Mouse (Mus musculus): ENCODE results near the gene Rps6kb2. TPM values are rescaled to one million over a fixed set of nuclear protein-coding genes. Genes with fewer than 3 reads are reported as not detected.

Rps6kb2 gene
- polyA plus RNA-seq, 1 experiment: 92.1 TPM

DNA sequence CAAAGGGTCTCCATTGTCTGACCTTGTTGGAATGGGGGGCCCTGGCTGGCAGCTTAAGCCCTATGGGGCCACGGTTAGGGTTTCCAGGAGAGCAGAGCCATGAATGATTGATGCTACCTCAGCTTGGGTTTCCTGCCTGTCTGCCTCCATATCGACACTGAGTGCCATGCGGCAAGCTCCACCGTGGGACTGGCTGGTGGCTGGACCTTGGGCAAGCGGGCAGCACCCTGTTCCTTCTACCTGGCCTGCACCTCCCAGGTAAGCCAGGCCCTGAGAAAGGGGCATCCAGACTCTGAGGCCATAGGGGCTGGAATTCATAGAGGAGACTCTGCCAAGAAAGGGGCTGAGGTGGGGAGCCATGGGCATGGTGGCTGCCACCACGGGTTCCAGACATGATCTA, 23.0 kb downstream of the Rps6kb2 start:
- no peak for TF ChIP-seq GATA1 (IDR thresholded peaks at IDR 0.05; ENCODE audit: low read length)

DNA sequence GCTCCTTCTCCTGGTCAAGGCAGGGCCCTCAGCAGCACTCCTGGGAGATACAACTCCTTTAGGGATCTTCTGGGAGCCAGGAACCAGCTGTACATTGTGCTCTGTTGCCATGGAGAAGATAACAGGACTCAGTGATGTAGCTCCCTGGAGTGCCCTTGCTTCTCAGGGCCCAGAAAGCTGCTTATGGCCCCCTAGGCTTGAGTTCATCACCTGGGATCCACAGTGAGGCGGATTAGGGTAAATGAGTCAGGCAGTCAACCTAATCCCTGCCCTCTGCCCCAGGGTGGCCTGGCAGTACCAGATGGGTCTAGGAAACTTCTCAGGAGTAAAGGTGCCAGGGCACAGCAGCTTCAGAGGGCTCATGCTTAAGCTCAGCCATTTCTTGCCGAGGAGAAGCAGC, 23.7 kb downstream of the Rps6kb2 start, which contains the start of gene Gpr152:
Gene Gpr152, plus strand, starts transcription at position 342 of the 400 bp plus-strand sequence.
- TF ChIP-seq GATA1 (IDR thresholded peaks at IDR 0.05; ENCODE audit: low read length): no peak

DNA sequence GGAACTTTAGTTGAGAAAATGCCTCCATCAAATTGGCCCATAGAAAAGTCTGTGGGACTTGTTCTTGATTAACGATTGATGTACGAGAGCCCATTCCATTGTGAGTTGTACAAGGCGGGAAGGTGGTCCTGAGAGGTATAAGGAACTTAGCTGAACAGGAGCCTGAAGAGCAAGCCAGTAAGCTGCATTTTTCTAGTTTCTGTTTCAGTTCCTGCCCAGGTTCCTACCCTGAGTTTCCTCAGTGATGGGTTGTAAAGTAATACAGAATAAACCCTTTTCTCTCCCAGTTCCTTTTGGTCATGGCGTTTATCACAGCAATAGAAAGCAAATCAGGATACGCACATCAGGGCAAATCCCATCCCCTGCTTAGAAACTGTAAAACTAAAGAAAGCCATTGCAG, 25.2 kb downstream of the Rps6kb2 start:
- no peak for TF ChIP-seq GATA1 (IDR thresholded peaks at IDR 0.05; ENCODE audit: low read length)

DNA sequence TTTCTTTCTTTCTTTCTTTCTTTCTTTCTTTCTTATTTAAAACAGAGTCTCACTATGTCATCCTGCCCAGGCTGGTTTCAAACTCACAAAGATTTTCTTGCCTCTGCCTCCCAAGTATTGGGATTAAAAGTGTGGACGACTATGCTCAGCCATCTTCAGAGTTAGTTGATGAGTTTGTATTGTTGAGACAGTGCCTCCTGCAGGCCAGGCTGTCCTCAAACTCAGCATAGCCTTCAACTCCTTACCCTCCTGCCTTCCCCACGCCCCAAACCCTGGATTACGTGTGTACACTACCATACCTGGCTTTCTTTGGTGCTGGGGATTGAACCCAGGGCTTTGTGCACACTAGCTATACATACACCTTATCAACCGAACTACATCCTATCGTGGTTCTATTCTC, 26.7 kb downstream of the Rps6kb2 start:
- no peak for TF ChIP-seq GATA1 (IDR thresholded peaks at IDR 0.05; ENCODE audit: low read length)

DNA sequence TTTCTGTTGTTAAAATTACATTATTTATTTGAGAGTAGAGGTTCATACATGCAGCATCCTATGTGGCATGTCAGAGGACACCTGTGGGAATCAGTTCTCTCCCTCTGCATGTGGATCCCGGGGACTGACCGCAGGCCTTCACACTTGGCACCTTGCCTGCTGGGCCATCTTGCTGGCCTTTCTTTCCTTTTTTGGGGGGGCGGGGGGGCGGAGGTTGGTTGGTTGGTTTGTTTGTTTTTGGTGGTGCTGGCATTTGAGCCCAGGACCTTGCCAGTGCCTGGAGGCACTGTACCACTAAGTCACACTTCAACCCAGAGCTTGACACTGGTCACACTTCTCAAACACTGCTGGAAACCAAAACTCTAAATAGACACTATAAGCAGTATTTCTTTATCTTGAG, 28.8 kb downstream of the Rps6kb2 start:
- no peak for TF ChIP-seq GATA1 (IDR thresholded peaks at IDR 0.05; ENCODE audit: low read length)

DNA sequence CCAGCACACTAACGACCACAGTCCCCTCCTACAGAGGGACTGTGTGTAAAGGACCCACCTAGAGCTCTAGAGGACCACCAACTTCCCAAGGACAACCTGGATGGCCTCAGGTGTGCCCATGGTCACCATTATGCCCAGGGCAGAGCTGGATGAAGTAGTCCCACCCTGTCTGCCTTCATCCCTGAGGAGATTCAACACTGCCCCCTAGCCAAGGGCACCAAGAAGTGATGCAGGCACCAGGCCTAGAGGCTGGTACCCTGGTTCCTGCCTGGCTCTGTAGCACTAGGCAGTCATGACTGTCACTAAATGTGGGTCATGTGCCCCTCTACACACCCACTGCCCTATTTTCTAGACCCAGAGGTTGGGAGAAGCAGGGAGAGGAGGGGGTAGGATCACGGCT, 31.4 kb downstream of the Rps6kb2 start:
- no peak for TF ChIP-seq GATA1 (IDR thresholded peaks at IDR 0.05; ENCODE audit: low read length)

DNA sequence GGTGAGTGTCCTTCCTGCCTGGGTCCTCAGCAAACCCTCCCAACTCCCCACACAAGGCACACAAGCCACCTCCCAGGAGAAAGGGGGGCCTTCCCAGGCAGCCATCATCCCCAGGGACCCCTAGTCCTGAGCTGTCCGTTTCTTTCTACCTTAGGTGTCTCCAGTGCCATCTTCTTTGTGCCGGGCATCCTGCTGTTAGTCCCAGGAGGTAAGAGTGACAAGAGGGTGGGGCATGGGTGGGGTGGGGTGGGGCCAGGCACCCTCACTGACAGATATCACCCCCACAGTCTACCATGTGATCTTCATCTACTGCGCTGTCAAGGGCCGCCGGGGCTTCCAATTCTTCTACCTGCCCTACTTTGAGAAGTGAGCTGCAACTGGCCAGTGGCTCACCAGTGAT, 32.1 kb downstream of the Rps6kb2 start:
- no peak for TF ChIP-seq GATA1 (IDR thresholded peaks at IDR 0.05; ENCODE audit: low read length)

DNA sequence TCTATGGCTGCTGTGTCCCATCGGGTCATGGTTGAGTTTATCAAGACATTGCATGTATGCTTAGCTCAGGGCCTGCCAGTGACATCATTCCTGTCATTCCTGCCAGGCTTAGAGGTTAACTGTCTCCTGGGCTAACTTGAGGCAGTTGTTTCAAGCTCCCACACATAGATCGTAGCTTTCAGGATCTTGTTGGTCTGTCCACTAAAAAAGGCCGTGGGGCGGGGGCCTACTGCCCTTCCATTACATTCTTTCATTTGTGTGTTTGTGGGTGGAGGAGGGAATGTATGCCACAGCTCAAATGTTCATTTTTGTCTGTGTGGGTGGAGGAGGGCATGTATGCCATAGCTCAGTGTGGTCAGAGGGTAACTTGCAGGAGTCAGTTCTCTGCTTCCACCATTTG, 33.0 kb downstream of the Rps6kb2 start:
- no peak for TF ChIP-seq GATA1 (IDR thresholded peaks at IDR 0.05; ENCODE audit: low read length)

DNA sequence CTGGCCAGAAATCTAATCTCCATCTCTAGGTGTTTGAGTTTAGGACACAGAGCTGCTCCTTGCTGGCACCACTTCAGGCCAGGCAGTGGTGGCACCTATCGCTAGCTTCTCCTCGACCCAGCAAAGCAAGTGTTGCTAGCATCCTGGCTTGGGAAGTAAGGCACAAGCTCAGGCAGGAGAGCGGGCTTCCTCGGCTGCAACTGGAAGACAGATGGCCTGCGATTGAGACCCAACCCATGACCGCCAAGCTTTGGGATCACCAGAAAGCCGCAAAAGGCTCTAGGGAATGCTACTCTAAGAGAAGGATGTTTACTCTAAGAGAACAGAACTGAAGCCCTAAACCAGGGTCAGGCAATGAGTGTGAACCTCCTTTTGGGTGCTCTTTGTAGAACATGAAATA, 33.7 kb downstream of the Rps6kb2 start:
- no peak for TF ChIP-seq GATA1 (IDR thresholded peaks at IDR 0.05; ENCODE audit: low read length)

DNA sequence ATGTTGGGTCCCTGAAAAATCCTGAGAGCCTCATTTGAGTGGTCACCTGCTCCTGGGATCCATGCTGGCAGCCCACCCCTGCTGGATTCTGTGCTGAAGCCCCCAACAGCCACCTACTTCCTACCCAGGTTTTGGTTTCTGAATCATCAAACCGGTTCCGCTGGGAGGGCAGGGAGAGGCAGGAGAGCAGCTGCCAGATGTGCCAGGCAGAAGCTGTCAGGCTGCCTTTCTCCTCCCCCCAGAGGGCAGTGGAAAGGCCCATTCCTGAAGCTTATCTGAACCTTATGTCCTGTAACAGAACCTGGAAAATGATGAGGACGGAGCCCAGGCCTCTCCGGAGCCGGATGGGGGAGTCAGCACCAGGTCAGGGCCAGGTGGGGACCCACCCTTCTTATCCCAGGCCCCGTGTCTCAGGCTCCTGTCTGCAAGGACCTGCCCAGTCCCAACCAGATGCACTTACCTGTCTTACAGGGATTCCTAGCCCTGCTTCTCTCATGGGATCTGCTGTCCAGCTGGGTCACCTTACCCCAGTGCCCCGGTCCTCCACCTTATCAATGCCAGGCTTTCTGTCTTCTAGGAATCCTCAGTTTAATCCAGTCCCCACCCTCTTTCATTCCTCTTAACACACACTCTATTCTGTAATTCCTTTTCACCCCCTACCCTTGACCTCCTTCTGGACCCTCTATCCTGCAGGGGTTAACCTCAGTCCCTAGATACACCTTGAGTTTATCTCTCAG, 36.2 kb downstream of the Rps6kb2 start:
- TF ChIP-seq GATA1 (IDR thresholded peaks at IDR 0.05; ENCODE audit: low read length): no peak

DNA sequence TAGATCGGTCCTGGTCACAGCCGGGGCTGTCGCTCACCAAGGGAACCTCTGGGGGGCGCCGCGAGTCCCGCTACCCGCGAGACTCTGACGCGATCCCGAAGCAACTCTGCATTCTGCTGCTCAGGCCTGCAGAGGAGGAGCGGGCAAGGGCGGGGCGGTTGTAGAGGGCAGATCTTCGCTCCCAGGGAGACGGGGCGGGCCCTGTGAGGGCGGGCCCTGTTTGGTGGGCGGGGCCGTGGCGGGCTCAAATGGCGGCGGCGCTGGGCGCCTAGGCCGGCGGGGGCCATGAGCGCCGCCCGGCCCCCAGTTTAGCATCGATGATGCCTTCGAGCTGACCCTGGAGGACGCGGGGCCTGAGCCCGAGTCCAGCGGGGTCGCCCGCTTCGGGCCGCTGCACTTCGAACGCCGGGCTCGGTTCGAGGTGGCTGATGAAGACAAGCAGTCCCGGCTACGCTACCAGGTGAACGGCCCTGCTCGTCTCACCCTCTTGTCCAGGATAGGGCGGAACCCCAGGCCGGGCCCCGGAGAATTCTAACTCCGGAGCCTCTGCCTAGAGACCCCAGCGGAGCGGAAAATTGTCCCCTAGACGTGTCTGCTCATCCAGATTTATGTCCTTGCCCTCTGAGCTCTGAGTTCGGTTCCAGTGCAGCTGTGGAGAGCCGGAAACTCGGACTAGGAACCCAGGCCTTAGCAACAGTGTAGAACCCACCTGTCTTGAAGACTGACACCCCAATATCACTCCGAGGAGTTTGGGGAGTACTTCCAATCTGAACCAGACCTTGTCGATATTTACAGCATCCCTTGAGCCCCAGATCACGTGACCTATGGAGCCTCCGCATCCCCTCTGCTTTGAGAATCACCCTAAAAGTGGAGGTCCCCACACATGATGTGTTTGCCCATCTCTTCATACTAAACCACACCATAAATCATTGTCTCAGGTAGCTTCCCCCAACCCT, 37.1 kb downstream of the Rps6kb2 start, which contains the start of gene Aip:
Gene Aip, minus strand, starts transcription at position 118 of the 956 bp plus-strand sequence.
- TF ChIP-seq GATA1 (IDR thresholded peaks at IDR 0.05; ENCODE audit: low read length): no peak

DNA sequence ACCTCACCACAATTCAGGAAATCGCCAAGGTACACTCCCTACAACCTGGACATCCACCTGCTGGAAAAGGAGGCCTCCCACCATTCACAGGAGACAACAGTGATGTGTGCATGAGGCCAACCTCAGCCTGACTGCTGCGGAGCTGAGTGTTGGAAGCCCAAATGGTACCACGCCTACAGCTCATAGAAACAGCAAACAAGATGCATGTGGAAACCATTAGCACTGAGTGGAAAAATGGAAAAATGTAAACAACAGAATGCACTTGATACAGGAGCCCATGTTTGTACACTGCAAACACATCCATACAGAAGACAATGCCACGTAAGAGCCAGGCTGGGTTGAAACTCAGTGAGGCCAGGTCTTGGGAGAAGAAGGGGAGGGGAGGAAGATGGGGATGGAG, 38.7 kb downstream of the Rps6kb2 start:
- no peak for TF ChIP-seq GATA1 (IDR thresholded peaks at IDR 0.05; ENCODE audit: low read length)

DNA sequence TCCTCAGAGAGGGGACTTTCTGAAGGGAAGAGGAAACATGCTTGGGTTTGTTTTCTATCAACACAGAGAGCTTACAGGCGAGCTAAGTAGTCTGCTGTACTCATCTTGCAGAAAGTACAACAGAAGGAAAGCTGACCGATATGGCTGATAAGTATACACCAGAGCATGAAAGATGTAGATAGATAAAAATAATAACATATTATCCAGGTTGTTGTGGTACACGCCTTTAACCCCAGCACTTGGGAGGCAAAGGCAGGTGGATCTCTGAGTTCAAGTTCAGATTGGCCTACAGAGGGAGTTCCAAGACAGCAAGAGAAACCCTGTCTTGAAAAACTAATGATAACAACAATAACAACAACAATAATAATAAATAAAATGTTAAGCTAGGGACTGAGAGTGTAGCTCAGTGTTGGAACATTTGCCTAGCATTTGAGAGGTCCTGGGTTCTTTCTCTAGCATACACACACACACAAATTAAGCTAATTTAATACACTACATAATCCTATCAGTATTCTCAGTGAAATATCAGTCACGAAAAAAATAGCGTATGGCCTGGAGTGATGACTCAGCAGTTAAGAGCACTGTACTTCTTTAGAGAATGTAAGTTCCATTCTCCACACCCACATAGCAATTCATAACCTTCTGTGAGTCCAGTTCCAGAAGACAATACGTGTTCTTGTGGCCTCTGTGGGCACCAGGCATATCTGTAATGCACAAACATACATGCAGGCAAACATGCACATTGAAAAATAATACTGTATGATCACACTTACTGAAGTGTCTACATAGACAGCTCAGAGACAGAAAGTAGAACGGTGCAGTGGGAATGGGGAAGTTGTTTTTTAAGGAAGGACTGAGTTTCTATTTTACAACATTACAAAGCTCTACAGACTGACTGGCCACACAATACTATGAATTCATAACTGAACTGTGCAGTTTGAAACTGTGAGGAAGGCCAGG, 40.5 kb downstream of the Rps6kb2 start:
- no peak for TF ChIP-seq GATA1 (IDR thresholded peaks at IDR 0.05; ENCODE audit: low read length)

DNA sequence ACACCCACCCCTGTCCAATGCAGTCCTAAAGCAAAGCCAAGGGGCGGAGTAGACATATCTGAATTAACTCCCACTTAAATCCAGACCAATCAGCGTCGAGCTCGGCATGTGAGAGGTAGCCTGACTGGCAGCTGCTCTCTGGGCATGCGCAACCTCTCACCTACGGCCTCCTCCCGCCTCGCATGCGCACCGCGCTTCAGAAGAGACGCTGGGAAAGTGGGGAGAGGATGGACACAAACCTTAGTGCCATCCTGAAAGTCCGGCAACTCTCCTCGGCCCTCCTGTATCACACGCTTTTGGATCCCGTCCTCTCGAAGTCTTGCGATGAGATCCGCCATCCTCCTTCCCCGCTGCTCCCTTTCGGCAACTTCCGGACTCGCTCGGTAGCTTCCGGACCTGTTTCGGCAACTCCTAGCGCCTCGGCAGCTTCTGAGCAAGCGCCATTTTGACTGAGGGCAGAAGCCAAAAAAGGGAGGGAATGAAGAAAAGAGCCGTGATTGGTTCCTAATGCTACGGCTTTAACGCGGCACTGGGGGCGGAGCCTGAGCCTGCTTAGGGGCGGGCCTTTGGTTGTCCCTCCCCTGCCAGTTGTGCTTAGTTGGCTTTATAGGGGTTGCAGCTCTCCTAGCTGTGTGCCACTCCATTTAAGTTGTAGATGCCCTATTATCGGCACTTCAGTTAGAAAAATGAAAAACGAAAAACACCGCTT, 41.9 kb downstream of the Rps6kb2 start:
- TF ChIP-seq GATA1 (IDR thresholded peaks at IDR 0.05; ENCODE audit: low read length): no peak

DNA sequence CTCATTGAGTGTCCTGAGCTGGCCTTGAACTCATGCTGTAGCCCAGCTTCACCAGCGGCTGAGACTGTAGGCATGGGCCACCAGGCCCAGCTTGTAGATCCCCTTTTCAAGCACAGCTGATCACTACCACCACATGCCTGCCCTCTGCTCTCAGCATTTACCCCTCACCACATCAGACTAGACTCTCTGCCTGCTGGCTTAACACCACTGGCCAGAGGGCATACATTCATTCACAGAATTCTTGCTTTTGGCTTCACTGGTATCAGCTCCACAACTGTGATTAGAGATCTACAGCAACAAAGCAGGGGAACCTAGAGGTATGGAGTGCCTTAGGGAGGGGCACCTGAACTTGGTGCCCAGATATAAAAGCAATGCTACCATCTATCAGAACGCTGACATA, 42.7 kb downstream of the Rps6kb2 start:
- no peak for TF ChIP-seq GATA1 (IDR thresholded peaks at IDR 0.05; ENCODE audit: low read length)
